Mouse (Mus musculus) megakaryocyte-erythroid progenitor cell, adult 5 weeks (primary cell): ENCODE data around the gene Ect2. TPM values are rescaled to one million over a fixed set of nuclear protein-coding genes. Genes with fewer than 3 reads are reported as not detected.

Experiments used
- polyA plus RNA-seq: library from polyadenylated mRNA; stranded (reverse); fragments of >175 nt; gene quantifications from 2 replicates; pipeline ENCODE4 v1.2.3, GENCODE M21; 2012

Ect2 gene
- 0.91 and 2.1 TPM in 2 replicates for polyA plus RNA-seq

DNA sequence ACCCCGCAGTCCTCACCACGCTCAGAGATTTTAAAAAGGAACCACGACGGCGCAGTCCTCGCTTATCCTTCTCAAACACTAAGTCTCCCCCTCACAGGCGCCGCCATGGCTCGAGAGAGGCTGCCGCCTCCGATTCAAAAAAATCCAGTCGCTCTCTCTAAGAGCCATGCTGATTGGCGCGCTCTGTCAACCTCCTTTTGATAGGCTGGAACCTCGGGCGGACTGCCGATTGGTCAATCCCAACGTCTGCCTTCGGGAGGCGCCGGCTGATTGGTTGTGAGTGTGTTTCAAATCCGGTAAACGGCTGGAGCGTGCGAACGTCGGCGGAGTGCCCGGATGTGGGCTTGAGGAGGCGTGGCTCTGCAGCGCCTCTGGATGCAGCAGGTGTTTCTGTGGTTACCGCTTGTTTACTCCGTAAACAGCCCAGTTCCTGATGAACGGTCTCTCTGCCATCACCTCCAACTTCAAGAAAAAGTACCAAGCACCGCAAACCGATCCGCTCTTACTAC, at the start of gene Ect2:
TSS of gene Ect2 (minus strand) at position 178 of the 509 bp plus-strand sequence.

GRCm38 (mm10) chr3:27182733-27183600, 29.3 kb upstream of the Ect2 start, which contains the start of gene Nceh1:
Nceh1 (plus strand) TSS chr3:27182965.

Other genes with a start within 250 kb of the Ect2 start
- gene Nceh1, start 29.1 kb upstream of the Ect2 start, polyA plus RNA-seq: 15.1 and 30.5 TPM in 2 replicates
- gene Tnfsf10, start 163.2 kb upstream of the Ect2 start, polyA plus RNA-seq: 0.23 and 0.26 TPM in 2 replicates
- gene Ghsr, start 217.5 kb upstream of the Ect2 start, polyA plus RNA-seq: not detected in 2 replicates